Mouse (Mus musculus) left cerebral cortex, adult 2 months (tissue): Measurements from ENCODE around the gene Vrk1. TPM values are rescaled to one million over a fixed set of nuclear protein-coding genes. Genes with fewer than 3 reads are reported as not detected.

Source experiments
- DNase-seq, 2 experiments: peaks; one replicate each; pipeline ENCODE4 v3.0.0; 2021 to 2022; ENCODE audit warnings: low spot score in 2 of 2, mixed read lengths in 1 of 2; ENCODE audit errors: extremely low spot score in 1 of 2
- H3K27ac ChIP-seq: fragments of 200-600 bp; 2 replicates; pipeline ENCODE4 v1.8.1; 2022
- H3K4me3 ChIP-seq: fragments of 200-600 bp; 2 replicates; pipeline ENCODE4 v1.8.1; 2022
- CTCF ChIP-seq: fragments of 200-600 bp; IDR thresholded peaks from 2 replicates; pipeline ENCODE4 v1.8.1; 2022; ENCODE audit warnings: antibody characterized with exemption, mild to moderate bottlenecking, moderate library complexity
- intact Hi-C: fragments of 180-260 bp; cut with DNase I; formaldehyde crosslinking; loops from one replicate; pipeline ENCODE4 v1.15.1; 2025
- total RNA-seq, 2 experiments: library from RNA; stranded (reverse); gene quantifications; 2 replicates each; pipeline ENCODE4 v1.2.3; 2021

The Vrk1 gene
- total RNA-seq, 2 experiments from 2014 or later = 12.9 to 13.0 TPM

DNA sequence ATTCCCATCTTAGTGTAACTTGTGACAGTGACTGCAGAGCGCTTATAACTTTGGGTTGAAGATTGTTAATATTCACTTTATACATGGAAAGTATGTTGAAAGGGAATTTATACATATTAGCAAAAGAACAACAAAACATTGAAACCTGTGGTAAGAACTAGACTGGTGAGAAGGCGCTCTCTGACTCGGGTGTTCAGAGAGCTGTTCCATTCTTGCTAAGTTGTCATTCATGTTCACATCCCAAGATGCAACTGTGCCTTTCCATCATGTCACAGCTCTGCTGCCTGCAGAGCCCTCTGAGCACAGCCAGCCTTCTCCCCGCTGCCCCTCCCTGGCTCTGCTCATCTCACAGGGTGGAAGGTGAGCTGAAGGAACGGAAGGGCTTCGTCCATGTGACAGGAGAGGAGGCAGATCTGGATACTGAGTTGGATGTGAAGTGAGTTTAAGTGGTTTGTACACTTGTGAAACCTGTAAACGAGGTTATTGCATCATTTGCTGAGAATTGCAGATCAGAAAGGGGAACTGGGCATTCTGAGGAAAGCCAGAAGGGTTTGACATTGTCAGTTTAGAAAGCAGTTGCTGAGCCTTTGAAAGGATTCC lies 20.2 kb downstream of the Vrk1 start:
- peak overlapping the region; percentile 37 for H3K27ac ChIP-seq
- no peak for DNase-seq
- intact Hi-C loops = no loop called here
- no peak overlapping the region for H3K4me3 ChIP-seq
- TF ChIP-seq CTCF = no peak

DNA sequence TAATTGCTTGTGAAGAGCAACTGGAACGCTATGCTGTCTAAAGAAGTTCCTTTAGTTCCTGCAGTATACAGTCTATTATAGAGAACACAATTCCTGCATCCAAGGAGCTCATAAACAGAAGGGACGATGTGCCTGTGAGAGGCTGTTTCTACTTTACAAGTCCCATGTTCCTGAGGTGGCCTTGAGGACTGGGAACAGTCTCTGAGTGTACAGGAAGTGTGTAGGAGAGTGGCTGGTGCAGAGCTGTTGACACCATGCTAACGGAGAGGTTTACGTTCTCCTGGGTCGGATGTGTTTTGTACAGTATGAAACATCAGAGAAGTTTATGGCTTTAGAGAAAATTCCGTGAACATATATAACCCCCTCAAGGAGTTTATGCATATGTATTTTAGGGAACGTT lies 20.8 kb downstream of the Vrk1 start:
- Histone ChIP-seq H3K27ac (peak overlapping the region; percentile 37), H3K4me3 (no peak overlapping the region)
- no peak for TF ChIP-seq CTCF
- DNase-seq = no peak
- intact Hi-C loops = no loop called here

- no peak for TF ChIP-seq CTCF
- intact Hi-C loops = no loop called here
- Histone ChIP-seq H3K4me3 (no peak overlapping the region), H3K27ac (peak overlapping the region; percentile 63)
- no peak for DNase-seq
These were observed 21.9 kb downstream of the Vrk1 start for GRCm38 (mm10) chr12:106031916-106032315.

DNA sequence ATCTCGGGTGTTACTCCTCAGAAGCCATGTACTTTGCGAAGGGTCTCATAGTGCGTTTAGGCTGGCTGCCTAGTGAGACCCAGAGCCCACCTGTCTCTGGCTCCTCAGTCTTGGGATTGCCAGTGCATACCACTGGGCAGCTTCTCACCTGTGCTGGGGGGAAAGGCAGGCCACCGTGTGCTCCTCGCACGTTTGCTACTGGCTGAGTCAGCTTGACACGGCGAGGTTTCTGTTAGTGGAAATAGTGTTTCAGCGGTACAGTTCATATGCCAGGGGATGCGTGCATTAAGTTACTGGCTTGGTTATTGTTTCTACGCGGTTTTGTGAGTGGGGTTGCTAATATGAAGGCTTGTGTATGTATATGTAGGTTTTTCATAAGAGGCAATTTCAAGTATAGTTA lies 22.3 kb downstream of the Vrk1 start:
- no peak for DNase-seq
- Histone ChIP-seq H3K4me3 (no peak overlapping the region), H3K27ac (peak overlapping the region; percentile 63; the same call in 1 of the 2 replicates)
- no peak for TF ChIP-seq CTCF
- intact Hi-C loops = no loop called here

DNA sequence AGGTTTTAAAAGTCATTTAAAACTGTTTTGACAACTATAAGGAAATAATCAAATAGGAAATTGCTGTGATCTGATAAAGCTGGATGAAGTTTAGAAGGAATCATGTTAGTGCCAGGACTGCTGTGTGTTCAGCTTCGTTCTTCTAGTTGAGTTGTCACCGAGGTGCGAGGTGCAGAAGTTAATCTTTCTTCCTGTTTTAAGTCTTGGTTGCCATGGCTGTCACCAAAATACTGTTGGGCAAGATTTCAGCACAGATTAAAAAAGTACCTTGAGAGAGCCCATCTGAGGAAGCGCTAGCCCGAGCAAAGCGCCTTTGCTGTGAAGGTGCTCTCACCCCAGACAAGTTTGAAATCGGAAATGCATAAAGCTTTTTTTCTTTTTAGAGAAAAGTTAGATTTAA lies 24.2 kb downstream of the Vrk1 start:
- TF ChIP-seq CTCF = no peak
- Histone ChIP-seq H3K27ac (no peak overlapping the region), H3K4me3 (no peak overlapping the region)
- DNase-seq = no peak
- intact Hi-C loops = no loop called here

DNA sequence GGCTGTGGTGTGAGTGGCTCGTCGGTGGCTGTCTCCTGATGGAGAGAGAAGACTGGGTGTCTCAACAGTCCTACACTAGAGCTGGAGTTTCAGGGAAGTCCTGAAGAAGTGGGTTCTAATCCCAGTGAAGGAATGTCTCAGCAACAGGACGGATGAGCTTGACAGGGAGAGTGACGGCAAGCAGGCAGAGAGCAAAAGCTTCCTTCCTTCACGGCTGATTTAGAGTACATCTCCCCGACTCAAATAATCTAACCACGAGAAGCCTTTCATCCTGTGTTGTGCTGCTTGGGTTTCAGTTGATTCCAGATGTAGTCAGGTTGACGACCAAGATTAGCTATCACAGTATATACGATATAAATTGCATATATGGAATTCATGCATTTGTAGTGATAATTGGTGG lies 24.7 kb downstream of the Vrk1 start:
- H3K27ac ChIP-seq = no peak overlapping the region
- intact Hi-C loops = no loop called here
- H3K4me3 ChIP-seq = no peak overlapping the region
- TF ChIP-seq CTCF = no peak
- no peak for DNase-seq

- DNase-seq = no peak
- intact Hi-C loops = no loop called here
- TF ChIP-seq CTCF = no peak
- no peak overlapping the region for H3K27ac ChIP-seq
- no peak overlapping the region for H3K4me3 ChIP-seq
These were observed 30.2 kb downstream of the Vrk1 start for GRCm38 (mm10) chr12:106040259-106040658.

- no peak for TF ChIP-seq CTCF
- DNase-seq = no peak
- Histone ChIP-seq H3K27ac (no peak overlapping the region), H3K4me3 (no peak overlapping the region)
- intact Hi-C loops = no loop called here
These were observed 36.2 kb downstream of the Vrk1 start for GRCm38 (mm10) chr12:106046143-106046795.

GRCm38 (mm10) chr12:106052271-106052670 lies 42.2 kb downstream of the Vrk1 start:
- no peak overlapping the region for H3K27ac ChIP-seq
- no peak for TF ChIP-seq CTCF
- no peak for DNase-seq
- intact Hi-C loops = loop anchor here (5.0 kb wide), 1 partner anchor 1945 kb away; no protein-coding TSS in a partner anchor
- no peak overlapping the region for H3K4me3 ChIP-seq

DNA sequence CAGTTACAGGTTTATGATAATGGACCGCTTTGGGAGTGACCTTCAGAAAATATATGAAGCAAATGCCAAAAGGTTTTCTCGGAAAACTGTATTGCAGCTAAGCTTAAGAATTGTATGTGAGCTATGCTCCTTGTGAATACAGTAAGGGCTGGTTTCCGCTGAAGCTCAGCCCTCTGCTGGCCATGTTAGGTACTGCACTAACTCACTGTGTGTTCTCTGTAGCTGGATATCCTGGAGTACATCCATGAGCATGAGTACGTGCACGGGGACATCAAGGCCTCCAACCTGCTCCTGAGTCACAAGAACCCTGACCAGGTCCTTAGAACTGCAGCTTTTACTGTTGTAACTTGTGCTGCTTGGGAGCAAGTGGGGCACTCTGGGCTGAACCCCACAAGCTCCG lies 45.8 kb downstream of the Vrk1 start:
- Histone ChIP-seq H3K27ac (no peak overlapping the region), H3K4me3 (no peak overlapping the region)
- peak; percentile 83 to 92 for DNase-seq
- intact Hi-C loops = loop anchor here (2.0 to 5.0 kb wide), 3 partner anchors 48 to 219 kb away; no protein-coding TSS in a partner anchor
- no peak; the same call in none of the 2 replicates for TF ChIP-seq CTCF

DNA sequence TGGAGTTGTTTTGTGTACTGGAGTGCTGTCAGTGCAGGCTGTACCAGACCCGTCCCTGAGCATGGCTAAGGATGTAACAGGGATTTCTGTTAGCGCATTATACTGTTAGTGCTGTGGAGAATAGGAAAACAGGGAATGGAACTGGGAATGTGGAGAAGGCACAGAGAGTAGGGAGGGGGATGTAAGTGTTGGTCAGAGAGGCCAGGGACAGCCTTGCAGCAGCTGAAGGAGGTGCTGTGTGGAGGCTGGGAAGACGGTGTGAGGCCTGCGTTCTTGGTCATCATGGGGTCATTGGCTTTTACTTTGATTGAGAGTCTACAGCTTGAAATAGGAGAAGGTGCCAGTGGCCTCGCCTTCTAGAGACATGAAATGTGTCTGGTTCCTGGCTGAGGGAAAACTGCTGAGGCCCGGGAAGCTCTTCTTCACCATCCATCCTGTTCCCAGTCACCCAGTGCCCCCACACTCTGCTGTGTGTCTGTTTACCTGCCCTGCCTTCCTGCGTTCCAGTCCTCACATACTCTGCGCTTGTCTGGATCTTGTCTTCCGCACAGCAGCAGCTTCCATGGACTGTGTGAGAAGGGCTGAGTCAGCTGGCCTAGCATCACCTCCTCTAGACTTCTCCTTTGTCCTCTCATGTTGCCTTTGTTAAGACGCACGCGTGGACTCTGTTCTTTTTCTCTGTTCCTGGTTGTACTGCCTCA lies 50.0 kb downstream of the Vrk1 start:
- no peak for TF ChIP-seq CTCF
- intact Hi-C loops = loop anchor here (5.0 kb wide), 2 partner anchors 53 to 98 kb away; no protein-coding TSS in a partner anchor
- Histone ChIP-seq H3K4me3 (no peak overlapping the region), H3K27ac (no peak overlapping the region)
- DNase-seq = no peak

DNA sequence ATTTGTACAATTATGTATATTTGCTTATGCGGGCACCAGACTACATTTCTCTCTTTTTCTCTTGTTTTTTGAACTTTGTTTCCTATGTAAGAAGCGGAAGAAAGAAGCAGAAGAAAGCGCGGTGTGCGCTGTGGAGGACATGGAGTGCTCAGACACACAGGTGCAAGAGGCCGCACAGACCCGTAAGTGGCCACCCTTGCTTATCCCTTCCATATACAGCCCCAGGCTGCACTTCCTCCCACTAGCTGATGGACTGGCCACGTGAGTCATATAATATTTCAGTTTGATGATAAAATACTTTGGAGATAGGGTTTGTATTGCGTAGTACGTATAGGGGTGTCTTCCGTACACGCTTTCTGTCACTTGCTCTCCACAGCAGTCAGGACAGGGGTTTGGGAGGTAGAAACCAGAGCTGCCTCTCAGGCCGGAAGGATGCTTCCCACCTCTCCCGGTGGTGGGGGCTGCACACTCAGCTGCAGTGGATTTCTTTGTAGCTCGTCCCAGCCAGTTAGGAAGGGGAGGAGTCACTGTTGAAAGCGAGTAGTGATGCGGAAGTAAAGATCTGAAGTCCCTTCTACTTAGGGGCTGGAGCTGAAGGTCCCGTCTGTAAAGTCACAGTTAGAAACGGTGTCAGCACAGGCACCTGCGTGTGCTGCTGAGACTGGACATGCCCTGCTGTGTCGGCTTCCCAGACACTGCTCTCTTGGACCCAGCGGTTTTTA lies 60.6 kb downstream of the Vrk1 start:
- intact Hi-C loops = no loop called here

More for the DNA sequence above, 60.6 kb downstream of the Vrk1 start:
- Histone ChIP-seq H3K27ac (no peak overlapping the region), H3K4me3 (no peak overlapping the region)
- no peak for DNase-seq
- TF ChIP-seq CTCF = no peak
